Mouse (Mus musculus) C2C12 (cell line): ENCODE data around the gene Phb. TPM values are rescaled to one million over a fixed set of nuclear protein-coding genes. Genes with fewer than 3 reads are reported as not detected.

Experiments
- H3K27me3 ChIP-seq: one replicate; pipeline ENCODE4 v1.6.1; 2011; ENCODE audit not compliant: control insufficient read depth, insufficient read depth, insufficient read length
- H3K36me3 ChIP-seq: one replicate; pipeline ENCODE4 v1.6.1; 2011; ENCODE audit not compliant: control insufficient read depth, insufficient read depth
- H3K4me3 ChIP-seq: one replicate; pipeline ENCODE4 v1.5.1; 2011; ENCODE audit warnings: mild to moderate bottlenecking, control low read depth; ENCODE audit not compliant: poor library complexity, insufficient read depth, severe bottlenecking
- H3K79me2 ChIP-seq: one replicate; pipeline ENCODE4 v1.6.1; 2011; ENCODE audit not compliant: control insufficient read depth, insufficient read depth
- H3K79me3 ChIP-seq: one replicate; pipeline ENCODE4 v1.6.1; 2011; ENCODE audit warnings: low read depth, control low read depth
- H3ac ChIP-seq: one replicate; pipeline ENCODE3; 2011; ENCODE audit warnings: low read depth; ENCODE audit not compliant: control insufficient read depth, insufficient read length
- CEBPB ChIP-seq: IDR thresholded peaks from one replicate; pipeline ENCODE4 v1.6.1; 2011; ENCODE audit warnings: low read depth, mild to moderate bottlenecking, control low read depth, moderate library complexity
- CTCF ChIP-seq: IDR thresholded peaks from one replicate; pipeline ENCODE4 v1.5.1; 2011; ENCODE audit not compliant: control insufficient read depth, insufficient read depth, insufficient read length
- FOSL1 ChIP-seq: IDR thresholded peaks from one replicate; pipeline ENCODE4 v1.8.0; 2011; ENCODE audit warnings: mild to moderate bottlenecking, low read length; ENCODE audit not compliant: poor library complexity, insufficient read depth, severe bottlenecking
- MAX ChIP-seq: IDR thresholded peaks from one replicate; pipeline ENCODE4 v1.6.1; 2011; ENCODE audit warnings: mild to moderate bottlenecking, control low read depth
- MYOD1 ChIP-seq: IDR thresholded peaks from one replicate; pipeline ENCODE4 v1.6.1; 2011; ENCODE audit warnings: low read depth; ENCODE audit not compliant: control insufficient read depth, insufficient read length
- MYOG ChIP-seq: IDR thresholded peaks from one replicate; pipeline ENCODE4 v1.6.1; 2011; ENCODE audit not compliant: control insufficient read depth, insufficient read length; ENCODE audit errors: extremely low read depth
- USF1 ChIP-seq: IDR thresholded peaks from one replicate; pipeline ENCODE4 v1.6.1; 2011; ENCODE audit warnings: low read depth, mild to moderate bottlenecking, control low read depth, moderate library complexity
- polyA plus RNA-seq: library from polyadenylated mRNA; unstranded; fragments of >200 nt; fragmentation: generic; extraction: Trizol; gene quantifications from one replicate; pipeline ENCODE4 v1.2.1, GENCODE M21; 2012; ENCODE audit warnings: missing spikeins

Gene Phb
- polyA plus RNA-seq, 1 experiment = 396 TPM

DNA sequence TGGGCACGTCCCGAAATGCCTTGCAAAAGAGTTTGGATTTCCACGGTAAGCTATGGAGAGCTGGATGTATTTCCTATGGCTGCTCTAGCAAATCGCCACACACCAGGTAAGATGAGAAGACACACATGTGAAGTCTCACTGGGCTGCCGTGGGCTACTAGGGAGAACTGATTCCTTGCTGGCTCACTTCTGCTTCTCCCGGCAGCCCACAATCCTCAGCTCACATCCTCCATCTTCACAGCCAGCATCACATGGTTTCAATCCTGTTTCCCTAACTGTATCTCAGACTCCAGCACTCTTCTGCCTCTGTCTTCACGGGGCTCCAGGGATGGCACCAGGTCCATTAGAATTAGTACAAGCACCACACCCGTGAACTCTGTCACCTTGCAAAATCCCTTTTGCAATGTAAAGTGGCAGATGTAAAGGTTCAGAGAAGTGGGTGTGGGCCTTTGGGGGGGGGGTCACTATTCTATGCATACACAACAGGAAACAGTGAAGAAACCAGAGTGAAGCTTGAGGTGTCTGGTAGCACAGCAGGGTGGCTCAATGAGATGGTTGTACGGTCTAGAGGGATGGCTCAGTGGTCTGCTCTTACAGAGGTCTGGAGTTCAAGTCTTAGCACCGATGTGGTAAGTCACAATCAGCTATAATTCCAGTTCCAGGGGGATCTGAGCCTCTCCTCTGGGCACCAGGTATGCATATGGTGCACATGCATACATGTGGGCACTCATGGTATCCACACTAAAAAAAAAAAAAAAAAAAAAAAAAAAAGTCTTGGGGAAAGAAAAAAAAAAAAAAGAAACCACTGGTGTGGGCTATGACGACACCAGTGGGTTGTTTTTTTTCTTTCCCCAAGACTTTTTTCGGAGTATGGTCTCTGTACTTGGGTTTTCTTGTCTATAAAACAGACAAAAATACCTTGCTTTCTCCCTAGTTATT lies 37.5 kb downstream of the Phb start:
- H3K79me3 ChIP-seq = no peaks in the 10 kb centered on the region
- H3K36me3 ChIP-seq = no peaks in the 10 kb centered on the region
- H3K27me3 ChIP-seq = peaks cover 22% of the 10 kb centered on the region
- H3K4me3 ChIP-seq = no peak overlapping the region
- no peaks in the 10 kb centered on the region for H3K79me2 ChIP-seq
- no peak for TF ChIP-seq CTCF
- TF ChIP-seq MAX = no peak
- TF ChIP-seq CEBPB = no peak
- TF ChIP-seq FOSL1 = no peak
- TF ChIP-seq USF1 = no peak
- no peak for TF ChIP-seq MYOD1
- TF ChIP-seq MYOG = no peak
- H3ac ChIP-seq = no peak overlapping the region

DNA sequence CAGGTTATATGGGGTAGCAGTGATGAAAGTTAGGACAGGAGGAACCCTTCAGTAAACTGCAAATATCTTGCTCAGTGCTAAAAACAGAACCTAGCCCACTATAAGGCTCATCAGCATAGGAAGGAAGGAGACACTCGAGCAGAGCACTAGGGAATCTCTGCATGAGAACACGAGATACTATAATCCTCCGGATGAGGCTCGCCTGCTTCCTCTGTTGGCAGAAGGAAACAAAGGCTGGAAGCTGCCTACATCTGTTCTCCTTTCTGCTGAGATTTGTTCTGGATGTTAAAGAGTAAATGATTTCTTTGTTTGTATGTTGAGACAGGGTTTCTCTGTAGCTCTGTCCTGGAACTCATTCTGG lies 38.2 kb downstream of the Phb start:
- Histone ChIP-seq H3K79me2 (no peaks in the 10 kb centered on the region), H3K4me3 (no peak overlapping the region), H3K27me3 (peaks cover 21% of the 10 kb centered on the region), H3K36me3 (no peaks in the 10 kb centered on the region), H3K79me3 (no peaks in the 10 kb centered on the region), H3ac (no peak overlapping the region)
- TF ChIP-seq CEBPB = no peak
- TF ChIP-seq USF1 = no peak
- TF ChIP-seq FOSL1 = no peak
- TF ChIP-seq MAX = no peak
- no peak for TF ChIP-seq MYOG
- no peak for TF ChIP-seq MYOD1
- no peak for TF ChIP-seq CTCF

DNA sequence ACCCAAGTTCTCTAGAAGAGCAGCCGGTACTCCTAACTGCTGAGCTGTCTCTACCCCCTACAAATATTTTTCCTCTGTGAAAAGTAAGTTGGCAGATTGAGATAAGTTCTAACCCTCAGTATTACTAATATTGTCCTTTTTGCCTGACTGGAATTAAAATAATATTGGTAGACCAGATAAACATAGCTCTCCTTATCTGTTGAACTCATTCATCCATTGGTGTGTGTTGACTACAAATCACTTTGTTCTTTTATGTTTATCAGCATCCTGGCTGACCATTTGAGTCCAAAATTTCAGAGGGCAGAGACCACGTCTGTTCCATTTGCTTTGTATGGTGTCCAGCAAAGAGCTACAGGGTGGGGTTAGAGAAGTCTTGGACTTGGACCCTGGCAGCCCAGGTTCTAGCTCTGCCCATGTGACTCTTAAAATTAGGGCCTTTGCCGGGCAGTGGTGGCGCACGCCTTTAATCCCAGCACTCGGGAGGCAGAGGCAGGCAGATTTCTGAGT lies 42.8 kb downstream of the Phb start:
- Histone ChIP-seq H3K27me3 (peaks cover 9% of the 10 kb centered on the region), H3K79me2 (peaks cover 11% of the 10 kb centered on the region), H3K4me3 (no peak overlapping the region), H3K79me3 (peaks cover 3% of the 10 kb centered on the region), H3ac (no peak overlapping the region), H3K36me3 (no peaks in the 10 kb centered on the region)
- TF ChIP-seq MYOG = no peak
- no peak for TF ChIP-seq CEBPB
- TF ChIP-seq MYOD1 = no peak
- no peak for TF ChIP-seq MAX
- no peak for TF ChIP-seq USF1
- no peak for TF ChIP-seq CTCF
- no peak for TF ChIP-seq FOSL1

DNA sequence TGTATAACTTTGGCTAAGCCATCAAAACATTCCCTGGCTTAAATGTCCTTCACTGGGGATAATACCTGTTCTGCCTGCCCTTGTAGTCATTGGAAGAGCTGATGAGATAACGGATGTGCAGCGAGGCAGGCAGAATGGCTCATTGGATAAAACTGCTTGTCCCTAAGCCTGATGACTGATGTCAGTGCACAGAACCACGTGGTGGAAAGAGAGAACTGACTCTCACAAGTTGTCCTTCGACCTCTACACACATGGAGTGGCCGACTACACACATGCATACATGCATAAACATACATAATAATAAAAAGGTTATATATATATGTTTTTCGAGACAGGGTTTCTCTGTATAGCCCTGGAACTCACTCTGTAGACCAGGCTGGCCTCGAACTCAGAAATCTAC lies 43.7 kb downstream of the Phb start:
- no peak for TF ChIP-seq FOSL1
- no peak for TF ChIP-seq MAX
- no peak for TF ChIP-seq MYOD1
- TF ChIP-seq CTCF = no peak
- no peak for TF ChIP-seq CEBPB
- no peak for TF ChIP-seq MYOG
- no peak for TF ChIP-seq USF1
- Histone ChIP-seq H3K79me3 (peaks cover 6% of the 10 kb centered on the region), H3K36me3 (no peaks in the 10 kb centered on the region), H3K4me3 (no peak overlapping the region), H3K27me3 (peaks cover 9% of the 10 kb centered on the region), H3ac (no peak overlapping the region), H3K79me2 (peaks cover 17% of the 10 kb centered on the region)

- Histone ChIP-seq H3ac (no peak overlapping the region), H3K4me3 (peak overlapping the region; percentile 72), H3K79me2 (peaks cover 33% of the 10 kb centered on the region), H3K27me3 (peaks cover 4% of the 10 kb centered on the region), H3K79me3 (peaks cover 11% of the 10 kb centered on the region), H3K36me3 (no peaks in the 10 kb centered on the region)
- TF ChIP-seq CEBPB (no peak), MYOD1 (no peak), CTCF (no peak), MAX (no peak), USF1 (no peak), MYOG (no peak), FOSL1 (no peak)
Measured at GRCm38 (mm10) chr11:95712085-95712562, 45.4 kb downstream of the Phb start.
